Mouse (Mus musculus) heart, postnatal 25 days (tissue): ENCODE measurements around the gene Cdh18. TPM values are rescaled to one million over a fixed set of nuclear protein-coding genes. Genes with fewer than 3 reads are reported as not detected.
"Not testable (repeated sequence)": the region's sequence is repeated elsewhere in the genome, so short reads cannot be mapped to it uniquely, and the experiment has no call there.

Experiments
- DNase-seq: peaks from one replicate; pipeline ENCODE4 v3.0.0; 2022; ENCODE audit warnings: low spot score
- intact Hi-C: fragments of 180-260 bp; cut with DNase I; formaldehyde crosslinking; loops from one replicate; pipeline ENCODE4 v1.15.1; 2025
- total RNA-seq, 2 experiments: library from RNA; stranded (reverse); gene quantifications; 2 replicates each; pipeline ENCODE4 v1.2.3; 2021

Gene Cdh18
- total RNA-seq, 2 experiments from 2014 or later, result not detected

- intact Hi-C loops, DNase-seq: not testable (repeated sequence)
These were observed 594.1 kb downstream of the Cdh18 start for GRCm38 (mm10) chr15:23142907-23143306.

GRCm38 (mm10) chr15:23155883-23156282 lies 607.1 kb downstream of the Cdh18 start:
- intact Hi-C loops, result no loop called here
- no peak for DNase-seq

GRCm38 (mm10) chr15:23164869-23165268 lies 616.0 kb downstream of the Cdh18 start:
- intact Hi-C loops, result no loop called here
- DNase-seq, result no peak

- no peak for DNase-seq
- intact Hi-C loops, result no loop called here
These were observed 625.8 kb downstream of the Cdh18 start for GRCm38 (mm10) chr15:23174623-23175022.

- no peak for DNase-seq
- intact Hi-C loops, result no loop called here
These were observed 663.2 kb downstream of the Cdh18 start for GRCm38 (mm10) chr15:23212068-23212467.

GRCm38 (mm10) chr15:23230616-23231015 lies 681.8 kb downstream of the Cdh18 start:
- intact Hi-C loops, result no loop called here
- DNase-seq, result no peak

- intact Hi-C loops, result no loop called here
- DNase-seq, result no peak
These were observed 709.1 kb downstream of the Cdh18 start for GRCm38 (mm10) chr15:23257751-23258440.

- intact Hi-C loops, result no loop called here
- no peak for DNase-seq
These were observed 729.6 kb downstream of the Cdh18 start for GRCm38 (mm10) chr15:23278421-23278820.

GRCm38 (mm10) chr15:23305018-23305417 lies 756.2 kb downstream of the Cdh18 start:
- intact Hi-C loops, result no loop called here
- DNase-seq, result no peak

GRCm38 (mm10) chr15:23316766-23317165 lies 767.9 kb downstream of the Cdh18 start:
- intact Hi-C loops, result no loop called here
- no peak for DNase-seq

GRCm38 (mm10) chr15:23317409-23317808 lies 768.6 kb downstream of the Cdh18 start:
- intact Hi-C loops, result no loop called here
- no peak for DNase-seq

GRCm38 (mm10) chr15:23340338-23340737 lies 791.5 kb downstream of the Cdh18 start:
- DNase-seq, intact Hi-C loops: not testable (repeated sequence)

- intact Hi-C loops, result no loop called here
- DNase-seq, result no peak
These were observed 802.3 kb downstream of the Cdh18 start for GRCm38 (mm10) chr15:23351078-23351477.

GRCm38 (mm10) chr15:23366325-23366724 lies 817.5 kb downstream of the Cdh18 start:
- DNase-seq, result no peak
- intact Hi-C loops, result no loop called here

- intact Hi-C loops, result no loop called here
- DNase-seq, result no peak
These were observed 818.9 kb downstream of the Cdh18 start for GRCm38 (mm10) chr15:23367712-23368111.

GRCm38 (mm10) chr15:23378016-23378750 lies 829.4 kb downstream of the Cdh18 start:
- intact Hi-C loops, result no loop called here
- no peak for DNase-seq

GRCm38 (mm10) chr15:23385816-23386215 lies 837.0 kb downstream of the Cdh18 start:
- DNase-seq, result no peak
- intact Hi-C loops, result no loop called here

- DNase-seq, result no peak
- intact Hi-C loops, result no loop called here
These were observed 847.8 kb downstream of the Cdh18 start for GRCm38 (mm10) chr15:23396646-23397045.

GRCm38 (mm10) chr15:23403792-23404191 lies 855.0 kb downstream of the Cdh18 start:
- no peak for DNase-seq
- intact Hi-C loops, result no loop called here

- DNase-seq, result no peak
- intact Hi-C loops, result no loop called here
These were observed 859.4 kb downstream of the Cdh18 start for GRCm38 (mm10) chr15:23408256-23408655.

GRCm38 (mm10) chr15:23416450-23417080 lies 867.7 kb downstream of the Cdh18 start:
- intact Hi-C loops, result no loop called here
- DNase-seq, result no peak
